Mouse (Mus musculus) ES-E14 (cell line): ENCODE measurements at regions not wholly inside any gene's neighbourhood (a gene's known extent, or its start where the extent isn't known, plus 50 kb on each side); places are given as distances from the start of the nearest gene placed in this dataset.

Experiments used
- DNase-seq: peaks from one replicate; pipeline ENCODE4 v3.0.0-alpha.2; 2013; ENCODE audit warnings: low read depth, low spot score
- H3K27ac ChIP-seq: 2 replicates; pipeline ENCODE4 v1.5.1; 2012; ENCODE audit warnings: low read depth, mild to moderate bottlenecking, low read length, moderate library complexity, mixed read lengths; ENCODE audit not compliant: poor library complexity, insufficient read depth, severe bottlenecking
- H3K36me3 ChIP-seq: 2 replicates; pipeline ENCODE4 v1.6.1; 2012; ENCODE audit warnings: mild to moderate bottlenecking, low read length, moderate library complexity, mixed read lengths; ENCODE audit not compliant: control insufficient read depth, poor library complexity, insufficient read depth, severe bottlenecking
- H3K4me1 ChIP-seq, 2 experiments: fragments of 150-350 bp in 1 of 2; sonication (generic) in 1 of 2; 2 replicates each; pipeline ENCODE4 v1.6.1; 2012; ENCODE audit warnings: low read length in 2 of 2, mild to moderate bottlenecking in 1 of 2, mixed read lengths in 1 of 2; ENCODE audit not compliant: control insufficient read depth in 2 of 2, insufficient read depth in 2 of 2, poor library complexity in 1 of 2
- H3K4me3 ChIP-seq, 2 experiments: fragments of 150-350 bp in 1 of 2; sonication (generic) in 1 of 2; 2 replicates each; pipeline ENCODE4 v1.5.1; 2012; ENCODE audit warnings: low read length in 2 of 2, low read depth in 1 of 2, mild to moderate bottlenecking in 1 of 2, mixed read lengths in 1 of 2; ENCODE audit not compliant: insufficient read depth in 1 of 2, poor library complexity in 1 of 2, severe bottlenecking in 1 of 2
- H3K9ac ChIP-seq: 2 replicates; pipeline ENCODE4 v1.6.1; 2012; ENCODE audit warnings: low read depth, mild to moderate bottlenecking, low read length, mixed read lengths; ENCODE audit not compliant: poor library complexity, insufficient read depth, severe bottlenecking
- H3K9me3 ChIP-seq: fragments of 150-350 bp; sonication (generic); 2 replicates; pipeline ENCODE4 v1.6.1; 2012; ENCODE audit warnings: low read depth, mild to moderate bottlenecking, low read length; ENCODE audit not compliant: control insufficient read depth, insufficient read depth
- CHD2 ChIP-seq: IDR thresholded peaks from 2 replicates; pipeline ENCODE4 v1.6.1; 2014; ENCODE audit warnings: mild to moderate bottlenecking, low read depth, low read length, inconsistent platforms
- HCFC1 ChIP-seq: IDR thresholded peaks from 2 replicates; pipeline ENCODE4 v1.6.1; 2012; ENCODE audit warnings: low read length, inconsistent platforms, borderline replicate concordance; ENCODE audit not compliant: insufficient read depth
- MAFK ChIP-seq: IDR thresholded peaks from 2 replicates; pipeline ENCODE4 v1.6.1; 2014; ENCODE audit warnings: mild to moderate bottlenecking, low read depth, low read length, inconsistent platforms; ENCODE audit not compliant: insufficient read depth
- ZC3H11A ChIP-seq: IDR thresholded peaks from 2 replicates; pipeline ENCODE4 v1.6.1; 2012; ENCODE audit warnings: low read depth, mild to moderate bottlenecking, inconsistent platforms, low read length, borderline replicate concordance
- ZNF384 ChIP-seq: IDR thresholded peaks from 2 replicates; pipeline ENCODE4 v1.6.1; 2012; ENCODE audit warnings: low read depth, low read length, inconsistent platforms
- in situ Hi-C, 2 experiments: fragments of 600-800 bp; cut with MboI; formaldehyde crosslinking; loops; one replicate each; pipeline ENCODE4 v1.15.1; 2025; ENCODE audit warnings: low sequenced_read_pairs in 2 of 2, inconsistent platforms in 1 of 2; ENCODE audit not compliant: unreplicated experiment in 2 of 2

DNA sequence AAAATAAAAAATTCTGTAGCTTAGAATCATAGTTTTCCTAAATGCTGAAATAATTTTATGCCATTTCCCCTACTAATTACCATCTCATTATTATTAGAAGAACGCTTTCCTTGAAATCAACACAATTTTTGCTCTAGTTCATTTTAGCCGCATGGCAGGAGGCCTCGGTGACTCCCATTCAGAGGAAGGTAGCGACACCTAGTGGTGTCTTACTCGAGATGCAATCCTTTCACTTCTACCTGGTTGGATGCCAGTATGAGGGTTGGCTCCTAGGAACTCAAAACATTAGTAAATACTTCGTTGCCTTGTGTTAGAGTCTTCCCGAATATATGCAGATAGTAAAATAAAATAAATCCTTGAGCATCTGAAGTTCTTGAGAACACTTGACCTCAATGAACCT lies 76.3 kb upstream of the Pitrm1 start:
- Histone ChIP-seq H3K4me3 (no peak overlapping the region), H3K27ac (no peak overlapping the region), H3K4me1 (no peaks in the 10 kb centered on the region), H3K36me3 (no peaks in the 10 kb centered on the region), H3K9me3 (no peaks in the 10 kb centered on the region), H3K9ac (no peak overlapping the region)
- no peak for TF ChIP-seq CHD2
- peak; percentile 80; the same call in 1 of the 2 replicates for TF ChIP-seq ZC3H11A
- no peak for TF ChIP-seq ZNF384
- peak; percentile 59 for DNase-seq
- in situ Hi-C loops = no loop called here

DNA sequence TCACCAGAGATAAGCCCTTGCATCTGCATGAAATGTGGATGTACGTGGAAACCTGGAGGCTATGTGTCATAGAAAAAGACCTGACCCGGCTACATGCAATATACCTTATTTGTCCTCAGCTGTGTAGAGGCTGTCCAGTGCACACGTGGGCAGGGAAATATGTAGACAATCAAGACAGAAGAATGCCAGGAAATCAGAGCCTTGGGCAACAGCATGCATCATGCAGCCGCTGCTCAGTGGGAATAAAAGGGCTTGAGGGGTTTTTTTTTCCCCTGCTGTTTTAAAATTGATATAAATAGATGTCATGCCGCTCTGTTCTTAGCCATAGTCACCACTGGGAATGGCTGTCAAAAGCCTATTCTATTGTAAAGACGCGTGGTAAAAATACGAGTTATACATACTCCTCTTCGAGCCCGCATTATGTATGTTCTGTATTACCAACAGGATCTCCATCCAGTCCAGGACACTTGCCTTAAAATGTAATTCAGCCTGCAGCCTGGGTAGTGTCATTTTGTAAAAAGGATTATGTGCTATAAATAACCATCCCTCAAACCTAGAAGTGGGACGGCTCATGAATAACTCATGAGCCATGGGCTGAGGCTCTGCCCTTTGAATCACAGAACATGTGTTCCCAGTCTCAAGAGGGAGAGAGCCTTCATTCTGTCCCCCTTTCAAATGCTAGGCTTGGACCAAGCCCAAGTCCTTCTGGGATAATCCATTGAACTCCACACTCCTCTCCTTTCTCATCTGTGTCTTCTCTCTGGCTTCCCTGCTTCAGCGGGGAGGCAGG lies 74.4 kb upstream of the Pitrm1 start:
- no peaks in the 10 kb centered on the region for H3K36me3 ChIP-seq
- no peak overlapping the region for H3K9ac ChIP-seq
- no peaks in the 10 kb centered on the region for H3K9me3 ChIP-seq
- H3K27ac ChIP-seq = no peak overlapping the region
- in situ Hi-C loops = no loop called here
- DNase-seq = no peak
- TF ChIP-seq HCFC1 = no peak
- no peak for TF ChIP-seq MAFK
- no peak for TF ChIP-seq ZNF384
- TF ChIP-seq CHD2 = no peak
- no peak for TF ChIP-seq ZC3H11A
- H3K4me1 ChIP-seq = no peaks in the 10 kb centered on the region
- no peak overlapping the region for H3K4me3 ChIP-seq

DNA sequence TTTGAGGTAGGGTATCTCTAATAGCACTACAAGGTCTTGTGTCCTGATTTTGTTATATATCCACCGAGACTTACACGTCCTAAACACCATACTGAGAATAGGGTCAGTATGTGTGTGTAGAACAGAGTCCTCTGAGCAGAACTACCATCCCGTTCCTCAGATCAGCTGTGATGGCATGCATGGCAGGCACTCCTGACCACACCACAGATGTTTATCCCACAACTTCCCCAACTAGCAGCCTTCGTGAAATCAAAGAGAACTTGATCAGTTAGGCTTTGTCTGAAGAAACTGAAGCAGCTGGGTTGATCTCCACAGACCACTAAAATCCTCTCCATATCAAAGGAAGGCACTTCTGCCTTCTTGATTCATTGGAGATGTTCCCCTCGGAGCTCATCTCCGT lies 68.3 kb upstream of the Pitrm1 start:
- Histone ChIP-seq H3K9me3 (no peaks in the 10 kb centered on the region), H3K9ac (no peak overlapping the region), H3K36me3 (no peaks in the 10 kb centered on the region), H3K4me1 (no peaks in the 10 kb centered on the region), H3K4me3 (no peak overlapping the region), H3K27ac (no peak overlapping the region)
- DNase-seq = no peak
- in situ Hi-C loops = no loop called here
- TF ChIP-seq ZC3H11A (no peak), MAFK (no peak), ZNF384 (no peak), HCFC1 (no peak)

DNA sequence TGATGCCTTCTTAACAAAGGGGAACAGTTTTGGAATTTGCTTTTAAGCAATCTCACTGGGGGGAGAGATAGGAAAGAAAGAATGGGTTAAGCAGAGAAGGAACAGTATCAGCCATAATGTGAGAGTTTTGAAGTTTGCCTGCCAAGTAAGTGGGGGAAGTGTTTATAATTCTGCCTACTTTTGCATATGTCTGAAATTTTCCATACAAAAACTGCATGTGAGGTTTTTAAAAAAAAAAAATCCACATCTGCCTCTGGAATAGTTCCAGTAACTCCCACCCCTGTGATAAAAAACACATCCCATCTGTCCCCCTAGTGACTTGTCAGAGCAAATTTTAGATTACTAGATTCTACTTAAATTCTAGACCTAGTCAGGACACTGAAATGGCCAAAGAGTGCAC lies 63.5 kb upstream of the Pitrm1 start:
- H3K4me3 ChIP-seq = no peak overlapping the region
- no peak overlapping the region for H3K9ac ChIP-seq
- H3K4me1 ChIP-seq = no peaks in the 10 kb centered on the region
- in situ Hi-C loops = no loop called here
- TF ChIP-seq ZNF384 = no peak
- no peak for TF ChIP-seq MAFK
- no peak for TF ChIP-seq HCFC1
- TF ChIP-seq CHD2 = no peak
- TF ChIP-seq ZC3H11A = no peak
- H3K9me3 ChIP-seq = no peaks in the 10 kb centered on the region
- no peak overlapping the region for H3K27ac ChIP-seq
- DNase-seq = no peak
- no peaks in the 10 kb centered on the region for H3K36me3 ChIP-seq

DNA sequence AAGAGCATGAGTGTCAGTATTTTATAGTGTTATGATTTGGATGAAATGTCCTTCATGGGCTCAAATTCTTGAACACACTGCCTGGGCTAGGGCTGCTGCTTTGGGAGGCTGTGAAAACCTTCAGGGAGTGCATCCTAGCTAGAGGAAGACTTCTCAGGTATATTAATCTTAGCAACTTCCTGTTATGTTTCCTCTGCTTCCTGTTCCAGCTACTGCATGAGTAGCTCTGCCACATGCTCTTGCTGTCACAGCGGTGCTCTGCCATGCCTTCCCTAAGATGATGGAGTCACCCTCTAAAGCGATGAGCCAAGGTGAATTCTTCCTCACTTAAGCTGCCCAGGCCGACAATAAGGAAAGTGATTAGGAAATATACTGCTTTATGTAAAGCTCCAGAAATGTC lies 60.1 kb upstream of the Pitrm1 start:
- no peaks in the 10 kb centered on the region for H3K9me3 ChIP-seq
- no peak overlapping the region for H3K27ac ChIP-seq
- no peak overlapping the region for H3K4me3 ChIP-seq
- in situ Hi-C loops = no loop called here
- H3K4me1 ChIP-seq = no peaks in the 10 kb centered on the region
- no peak for DNase-seq
- H3K36me3 ChIP-seq = no peaks in the 10 kb centered on the region
- TF ChIP-seq MAFK (no peak), CHD2 (no peak), ZNF384 (no peak), ZC3H11A (no peak)
- no peak overlapping the region for H3K9ac ChIP-seq
